Comparison of ENCODE assay signal across 1 mouse cellular context in genomic region chr7:142419887-142420286, GRCm38 (mm10).
TF ChIP-seq lines count a peak whose summit lies in the region.

No protein-coding gene starts in this region.

TF ChIP-seq in MEL, 35 proteins besides CTCF, POLR2A, EP300 and RAD21:
- no peak for TF ChIP-seq ELF1 (IDR thresholded peaks at IDR 0.05; ENCODE audit: low read depth, low read length)
- peak; percentile 72; the same call in 1 of the 2 replicates for TF ChIP-seq USF1 (IDR thresholded peaks at IDR 0.05; ENCODE audit: low read depth, low read length)
- TF ChIP-seq POLR2AphosphoS5 (IDR thresholded peaks at IDR 0.05; ENCODE audit: borderline replicate concordance, low read depth, low read length), result no peak
- TF ChIP-seq GABPA (IDR thresholded peaks at IDR 0.05; ENCODE audit: low read depth, low read length), result no peak
- peak; percentile 98 for TF ChIP-seq GATA1 (IDR thresholded peaks at IDR 0.05; ENCODE audit: low read depth, low read length)
- no peak for TF ChIP-seq CHD1 (IDR thresholded peaks at IDR 0.05; ENCODE audit: low read depth, low read length)
- no peak for TF ChIP-seq SMC3 (IDR thresholded peaks at IDR 0.05; ENCODE audit: low read depth, low read length)
- 0 out of 2 replicates have a peak, but pooled peaks have one; percentile 29 for TF ChIP-seq POLR2AphosphoS2 (IDR thresholded peaks at IDR 0.05; ENCODE audit: low read length)
- no peak for TF ChIP-seq ZKSCAN1 (IDR thresholded peaks at IDR 0.05; ENCODE audit: low read depth, low read length)
- TF ChIP-seq ETS1 (IDR thresholded peaks at IDR 0.05; ENCODE audit: low read depth, low read length), result peak; percentile 100
- TF ChIP-seq MXI1 (IDR thresholded peaks at IDR 0.05; ENCODE audit: low read depth, low read length), result peak; percentile 77; the same call in 1 of the 2 replicates
- peak; percentile 91 for TF ChIP-seq MAX (IDR thresholded peaks at IDR 0.05; ENCODE audit: low read length)
- TF ChIP-seq MAZ (IDR thresholded peaks at IDR 0.05; ENCODE audit: low read depth, low read length), result no peak
- peak; percentile 96 for TF ChIP-seq TCF12 (IDR thresholded peaks at IDR 0.05; ENCODE audit: low read depth, low read length)
- peak; percentile 65 for TF ChIP-seq HCFC1 (IDR thresholded peaks at IDR 0.05; ENCODE audit: low read depth, low read length)
- TF ChIP-seq UBTF (IDR thresholded peaks at IDR 0.05; ENCODE audit: borderline replicate concordance, insufficient read depth, low read depth, low read length), result no peak
- TF ChIP-seq MAFK (IDR thresholded peaks at IDR 0.05; ENCODE audit: borderline replicate concordance, low read depth, low read length), result no peak
- no peak for TF ChIP-seq CHD2 (IDR thresholded peaks at IDR 0.05; ENCODE audit: low read length)
- peak; percentile 77; the same call in 1 of the 2 replicates for TF ChIP-seq ZNF384 (IDR thresholded peaks at IDR 0.05; ENCODE audit: low read depth, low read length)
- TF ChIP-seq BHLHE40 (IDR thresholded peaks at IDR 0.05; ENCODE audit: borderline replicate concordance, low read depth, low read length), result peak; percentile 88
- TF ChIP-seq USF2 (IDR thresholded peaks at IDR 0.05; ENCODE audit: borderline replicate concordance in 1 of 2, insufficient read depth in 1 of 2, low read depth in 1 of 2, low read length in 2 of 2), result no peak
- no peak; the same call in 1 of the 2 replicates for TF ChIP-seq TBP (IDR thresholded peaks at IDR 0.05; ENCODE audit: low read depth, low read length)
- no peak for TF ChIP-seq ZMIZ1 (IDR thresholded peaks at IDR 0.05; ENCODE audit: low read depth, low read length)
- TF ChIP-seq ZC3H11A (IDR thresholded peaks at IDR 0.05; ENCODE audit: low read depth, low read length), result no peak
- peak; percentile 90 for TF ChIP-seq TAL1 (IDR thresholded peaks at IDR 0.05; ENCODE audit: low read length)
- no peak for TF ChIP-seq NRF1 (IDR thresholded peaks at IDR 0.05; ENCODE audit: insufficient read depth, low read depth, low read length, poor library complexity, severe bottlenecking)
- peak; percentile 64; the same call in 1 of the 2 replicates for TF ChIP-seq MYB (IDR thresholded peaks at IDR 0.05; ENCODE audit: low read depth, low read length)
- TF ChIP-seq MEF2A (IDR thresholded peaks at IDR 0.05; ENCODE audit: extremely low read depth, insufficient replicate concordance, low read depth, low read length, poor library complexity, severe bottlenecking), result no peak
- TF ChIP-seq SIN3A (IDR thresholded peaks at IDR 0.05; ENCODE audit: low read length), result peak; percentile 93
- peak; percentile 87 for TF ChIP-seq RCOR1 (IDR thresholded peaks at IDR 0.05; ENCODE audit: low read depth, low read length)
- no peak; the same call in 1 of the 2 replicates for TF ChIP-seq KAT2A (conservative IDR thresholded peaks at IDR 0.05; ENCODE audit: low read depth, low read length)
- TF ChIP-seq NELFE (IDR thresholded peaks at IDR 0.05; ENCODE audit: low read depth, low read length), result no peak
- TF ChIP-seq MYC (IDR thresholded peaks at IDR 0.05; ENCODE audit: low read depth, low read length), result peak; percentile 98
- TF ChIP-seq JUND (IDR thresholded peaks at IDR 0.05; ENCODE audit: low read depth, low read length), result no peak
- TF ChIP-seq E2F4 (IDR thresholded peaks at IDR 0.05; ENCODE audit: borderline replicate concordance, low read depth, low read length), result no peak
